Mouse (Mus musculus) CH12.LX (cell line): ENCODE data around the gene Tanc2. TPM values are rescaled to one million over a fixed set of nuclear protein-coding genes. Genes with fewer than 3 reads are reported as not detected.

Experiments
- DNase-seq: peaks from one replicate; pipeline ENCODE4 v3.0.0-alpha.2; 2013; ENCODE audit errors: extremely low read depth
- H3K27ac ChIP-seq: 2 replicates; pipeline ENCODE4 v1.5.1; 2012; ENCODE audit warnings: low read depth, mild to moderate bottlenecking, control low read depth, moderate library complexity; ENCODE audit not compliant: insufficient read depth
- H3K27me3 ChIP-seq: replicated peaks from 2 replicates; pipeline ENCODE3; 2012; ENCODE audit warnings: inconsistent platforms
- H3K36me3 ChIP-seq, 2 experiments: replicated peaks in 1 of 2; 2 replicates each; pipeline versions ENCODE3 to v1.6.1; 2012; ENCODE audit warnings: inconsistent platforms in 1 of 2, low read length in 1 of 2, mild to moderate bottlenecking in 1 of 2, mixed read lengths in 1 of 2, moderate library complexity in 1 of 2; ENCODE audit not compliant: control insufficient read depth in 1 of 2, insufficient read depth in 1 of 2
- H3K4me1 ChIP-seq, 2 experiments: 2 replicates each; pipeline ENCODE4 v1.6.1; 2012; ENCODE audit warnings: inconsistent platforms in 1 of 2, moderate library complexity in 1 of 2; ENCODE audit not compliant: insufficient read depth in 2 of 2, control insufficient read depth in 1 of 2
- H3K4me2 ChIP-seq: 2 replicates; pipeline ENCODE4 v1.6.1; 2012; ENCODE audit warnings: low read depth, mild to moderate bottlenecking, control low read depth; ENCODE audit not compliant: poor library complexity, insufficient read depth, severe bottlenecking
- H3K4me3 ChIP-seq, 3 experiments: fragments of 150-350 bp in 1 of 3; sonication (generic) in 1 of 3; replicated peaks in 1 of 3; 2 replicates each; pipeline versions ENCODE3 to v1.5.1; 2011 to 2012; ENCODE audit warnings: low read depth in 2 of 3, low read length in 2 of 3, mild to moderate bottlenecking in 2 of 3, moderate library complexity in 2 of 3, control low read depth in 1 of 3, improper control_type of control experiment in 1 of 3, inconsistent platforms in 1 of 3, mixed read lengths in 1 of 3; ENCODE audit not compliant: poor library complexity in 1 of 3
- H3K79me2 ChIP-seq: replicated peaks from 2 replicates; pipeline ENCODE4 v1.6.1; 2012; ENCODE audit warnings: mild to moderate bottlenecking, moderate library complexity; ENCODE audit not compliant: control insufficient read depth, poor library complexity, insufficient read depth, severe bottlenecking; ENCODE audit errors: extremely low read depth
- H3K9ac ChIP-seq: 2 replicates; pipeline ENCODE4 v1.6.1; 2012; ENCODE audit warnings: low read depth, mild to moderate bottlenecking, control low read depth, moderate library complexity; ENCODE audit not compliant: insufficient read depth
- H3K9me3 ChIP-seq: replicated peaks from 2 replicates; pipeline ENCODE3; 2012; ENCODE audit warnings: low read length, inconsistent platforms, mixed read lengths
- CHD1 ChIP-seq: IDR thresholded peaks from 2 replicates; pipeline ENCODE4 v1.6.1; 2012; ENCODE audit warnings: low read depth, low read length, improper control_type of control experiment, inconsistent platforms
- CHD2 ChIP-seq: IDR thresholded peaks from 2 replicates; pipeline ENCODE4 v1.6.1; 2011; ENCODE audit warnings: low read length, improper control_type of control experiment
- CTCF ChIP-seq, 2 experiments: IDR thresholded peaks in 1 of 2; conservative IDR thresholded peaks in 1 of 2; 2 replicates each; pipeline ENCODE4 v1.5.1; 2011 to 2012; ENCODE audit warnings: low read depth in 2 of 2, low read length in 2 of 2, improper control_type of control experiment in 1 of 2, inconsistent platforms in 1 of 2, mild to moderate bottlenecking in 1 of 2, moderate library complexity in 1 of 2
- E2F4 ChIP-seq: IDR thresholded peaks from 2 replicates; pipeline ENCODE4 v1.6.1; 2011; ENCODE audit warnings: low read depth, low read length, improper control_type of control experiment; ENCODE audit not compliant: insufficient replicate concordance
- EP300 ChIP-seq: IDR thresholded peaks from 2 replicates; pipeline ENCODE4 v1.6.1; 2011; ENCODE audit warnings: low read length, improper control_type of control experiment
- ETS1 ChIP-seq: conservative IDR thresholded peaks from 2 replicates; pipeline ENCODE4 v1.6.1; 2012; ENCODE audit warnings: low read depth, mild to moderate bottlenecking, inconsistent platforms, low read length, improper control_type of control experiment, moderate library complexity
- KAT2A ChIP-seq: IDR thresholded peaks from 2 replicates; pipeline ENCODE4 v1.6.1; 2012; ENCODE audit warnings: low read length, improper control_type of control experiment, inconsistent platforms; ENCODE audit not compliant: insufficient replicate concordance
- MAX ChIP-seq: IDR thresholded peaks from 2 replicates; pipeline ENCODE4 v1.6.1; 2011; ENCODE audit warnings: low read length, improper control_type of control experiment
- MXI1 ChIP-seq: IDR thresholded peaks from 2 replicates; pipeline ENCODE4 v1.6.1; 2011; ENCODE audit warnings: mild to moderate bottlenecking, low read depth, low read length, improper control_type of control experiment
- MYC ChIP-seq: IDR thresholded peaks from 2 replicates; pipeline ENCODE4 v1.6.1; 2011; ENCODE audit warnings: low read depth, mild to moderate bottlenecking, improper control_type of control experiment, low read length
- NELFE ChIP-seq: IDR thresholded peaks from 2 replicates; pipeline ENCODE4 v1.6.1; 2011; ENCODE audit warnings: low read depth, low read length, improper control_type of control experiment
- NRF1 ChIP-seq: IDR thresholded peaks from 2 replicates; pipeline ENCODE4 v1.6.1; 2014; ENCODE audit warnings: low read depth, mild to moderate bottlenecking, inconsistent platforms, low read length, improper control_type of control experiment, moderate library complexity
- RAD21 ChIP-seq: IDR thresholded peaks from 2 replicates; pipeline ENCODE4 v1.6.1; 2011; ENCODE audit warnings: low read depth, mild to moderate bottlenecking, low read length, improper control_type of control experiment, moderate library complexity
- SIN3A ChIP-seq: IDR thresholded peaks from 2 replicates; pipeline ENCODE4 v1.6.1; 2012; ENCODE audit warnings: low read length, improper control_type of control experiment, inconsistent platforms
- SMC3 ChIP-seq: IDR thresholded peaks from 2 replicates; pipeline ENCODE4 v1.6.1; 2011; ENCODE audit warnings: low read depth, low read length, improper control_type of control experiment
- TBP ChIP-seq: conservative IDR thresholded peaks from 2 replicates; pipeline ENCODE4 v1.6.1; 2011; ENCODE audit warnings: low read depth, low read length, improper control_type of control experiment
- TCF12 ChIP-seq: IDR thresholded peaks from 2 replicates; pipeline ENCODE4 v1.6.1; 2014; ENCODE audit warnings: low read depth, mild to moderate bottlenecking, inconsistent platforms, low read length, improper control_type of control experiment
- USF1 ChIP-seq: IDR thresholded peaks from 2 replicates; pipeline ENCODE4 v1.6.1; 2014; ENCODE audit warnings: low read depth, mild to moderate bottlenecking, inconsistent platforms, low read length, improper control_type of control experiment
- USF2 ChIP-seq: conservative IDR thresholded peaks from 2 replicates; pipeline ENCODE4 v1.6.1; 2011; ENCODE audit warnings: low read depth, low read length, improper control_type of control experiment
- ZMIZ1 ChIP-seq: IDR thresholded peaks from 2 replicates; pipeline ENCODE4 v1.6.1; 2012; ENCODE audit warnings: low read depth, mild to moderate bottlenecking, inconsistent platforms, low read length, improper control_type of control experiment
- ZNF384 ChIP-seq: IDR thresholded peaks from 2 replicates; pipeline ENCODE4 v1.6.1; 2012; ENCODE audit warnings: low read depth, low read length, improper control_type of control experiment, inconsistent platforms
- dilution Hi-C: fragments of 300-500 bp; cut with MboI; formaldehyde crosslinking; loops from 2 replicates; pipeline ENCODE4 v1.14.3; 2020; ENCODE audit warnings: low sequenced_read_pairs; ENCODE audit not compliant: extremely low pct_unique_long_range_greater_than_20kb, extremely low pct_ligation_motif_present
- in situ Hi-C: fragments of 300-500 bp; cut with MboI; formaldehyde crosslinking; loops from 3 replicates; pipeline ENCODE4 v1.14.3; 2019; ENCODE audit warnings: low sequenced_read_pairs, low pct_ligation_motif_present, low pct_unique_long_range_greater_than_20kb, mixed read lengths
- polyA plus RNA-seq: library from polyadenylated mRNA; unstranded; fragments of >175 nt; gene quantifications from 2 replicates; pipeline ENCODE4 v1.2.1, GENCODE M21; 2012; ENCODE audit warnings: low read depth; ENCODE audit not compliant: insufficient read length
- total RNA-seq, 2 experiments: library from RNA; depleted of rRNA; stranded (reverse); fragments of 300-350 nt in 1 of 2; fragments of >200 nt in 1 of 2; gene quantifications; 2 replicates each; pipeline ENCODE4 v1.2.3; 2012 to 2014

The Tanc2 gene
- total and polyA plus RNA-seq, 3 experiments: 2.6 to 10.4 (median 3.2) TPM

DNA sequence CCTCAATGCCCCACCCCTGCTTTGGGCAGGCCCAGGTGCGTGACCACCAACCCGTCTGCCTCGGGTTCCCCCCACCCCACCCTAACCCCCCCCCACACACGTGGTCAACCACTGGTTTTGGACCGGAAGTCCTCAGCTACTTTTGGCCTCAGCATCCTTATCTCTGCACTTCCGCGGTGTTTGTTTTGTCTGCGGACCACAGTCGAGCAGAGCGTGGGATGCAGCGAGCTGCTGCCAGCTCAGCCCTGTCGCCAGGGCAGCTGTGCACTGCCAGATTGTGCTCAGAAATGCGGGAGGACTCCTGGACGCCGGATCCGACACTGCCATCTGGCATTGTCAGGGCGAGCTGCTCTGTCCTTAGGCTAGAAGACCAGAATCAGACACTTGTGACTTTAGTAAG lies 369.6 kb downstream of the Tanc2 start (continued):
- peak; percentile 72; the same call in 1 of the 2 replicates for TF ChIP-seq SIN3A
- no peak for TF ChIP-seq TBP
- TF ChIP-seq USF1: peak; percentile 50
- peak; percentile 78 for TF ChIP-seq MXI1
- TF ChIP-seq MAX: peak; percentile 78
- TF ChIP-seq CHD1: no peak; the same call in 1 of the 2 replicates
- no peak for TF ChIP-seq E2F4
- no peak for TF ChIP-seq RAD21
- TF ChIP-seq ETS1: peak; percentile 48

DNA sequence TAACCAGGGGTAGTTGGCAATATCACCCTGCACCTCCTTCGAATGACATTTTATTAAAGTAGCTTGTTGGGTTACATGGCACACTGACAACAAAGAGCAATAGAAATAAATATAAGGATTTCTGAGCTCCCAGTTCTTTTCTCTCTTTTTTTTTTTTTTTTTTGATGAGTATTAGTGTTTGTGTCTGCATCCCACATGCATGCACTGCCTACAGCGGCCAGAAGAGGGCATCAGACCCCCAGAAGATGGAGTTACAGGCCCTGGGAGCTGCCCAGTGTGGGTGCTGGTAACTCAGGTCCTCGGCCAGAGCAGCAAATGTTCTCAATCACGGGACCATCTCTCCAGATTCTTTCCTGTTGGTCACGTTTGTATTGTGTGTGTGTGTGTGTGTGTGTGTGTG lies 374.9 kb downstream of the Tanc2 start:
- peaks cover 38% of the 10 kb centered on the region for H3K27me3 ChIP-seq
- H3K79me2 ChIP-seq: no peaks in the 10 kb centered on the region
- peak; percentile 24 for DNase-seq
- TF ChIP-seq CHD1 (no peak), MXI1 (no peak), SMC3 (no peak), MYC (no peak), CTCF (conservative IDR thresholded peaks at IDR 0.05 in 1 of 2, IDR thresholded peaks at IDR 0.05 in 1 of 2; ENCODE audit: low read depth in 2 of 2, low read length in 2 of 2) (peak in 1 of 2 experiments; percentile 35; a peak in 1 of 4 replicates), KAT2A (no peak), USF2 (no peak), ZNF384 (peak; percentile 62; the same call in 1 of the 2 replicates), EP300 (no peak), CHD2 (no peak), SIN3A (no peak), NELFE (no peak), ZMIZ1 (no peak), NRF1 (no peak), TCF12 (no peak), USF1 (no peak)
- TF ChIP-seq, all 38 proteins: peak for 2
- H3K4me3 ChIP-seq: no peak overlapping the region
- peaks cover 2% of the 10 kb centered on the region for H3K9me3 ChIP-seq
- no peak overlapping the region for H3K4me2 ChIP-seq
- no peak overlapping the region for H3K27ac ChIP-seq
- in situ Hi-C loops (no loop called here), dilution Hi-C loops (no loop called here)
- H3K9ac ChIP-seq: no peak overlapping the region
- H3K36me3 ChIP-seq: no peaks in the 10 kb centered on the region
- H3K4me1 ChIP-seq: peaks cover 2 to 10% of the 10 kb centered on the region in 2 experiments; a peak in 3 of 4 replicates
